Mouse (Mus musculus) thymus, postnatal 25 days (tissue): ENCODE data around the gene Inpp5b.
"Not testable (repeated sequence)": the region's sequence is repeated elsewhere in the genome, so short reads cannot be mapped to it uniquely, and the experiment has no call there.

Experiments used
- DNase-seq: peaks from one replicate; pipeline ENCODE4 v3.0.0; 2022

Inpp5b gene

GRCm38 (mm10) chr4:124710776-124711291 is 30.8 kb upstream of the Inpp5b start:
- DNase-seq, result peak; percentile 54

DNA sequence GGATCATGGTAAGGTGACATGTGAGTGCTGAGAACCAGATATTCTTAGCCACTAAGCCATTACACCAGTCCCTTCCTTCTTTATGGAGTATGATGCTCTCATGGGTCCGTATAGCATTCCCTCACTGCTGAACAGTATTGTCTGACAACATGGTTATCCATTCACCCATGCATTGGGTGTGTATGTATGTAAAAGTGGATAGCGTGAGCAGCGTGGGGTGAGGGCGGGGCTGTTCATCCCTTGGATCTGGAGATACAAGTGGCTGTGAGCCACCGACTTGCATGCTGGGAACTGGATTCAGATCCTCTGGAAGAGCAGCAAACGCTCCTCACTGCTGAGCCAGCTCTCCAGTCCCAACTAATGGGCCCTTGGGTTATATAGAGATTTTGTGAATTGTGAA is 29.0 kb upstream of the Inpp5b start:
- DNase-seq, result no peak

DNA sequence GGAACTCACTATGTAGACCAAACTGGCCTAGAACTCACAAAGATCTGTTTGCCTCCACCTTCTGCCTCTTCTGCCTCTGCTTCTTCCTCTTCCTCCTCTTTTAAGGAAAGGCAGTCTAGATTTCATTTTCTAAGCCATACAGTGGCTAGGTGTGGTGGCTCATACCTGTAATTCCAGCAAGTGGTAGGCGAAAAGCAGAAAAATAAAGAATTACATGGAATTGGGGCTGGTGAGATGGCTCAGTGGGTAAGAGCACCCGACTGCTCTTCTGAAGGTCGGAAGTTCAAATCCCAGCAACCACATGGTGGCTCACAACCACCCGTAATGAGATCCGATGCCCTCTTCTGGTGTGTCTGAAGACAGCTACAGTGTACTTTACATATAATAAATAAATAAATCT is 27.8 kb upstream of the Inpp5b start:
- DNase-seq, result not testable (repeated sequence)

DNA sequence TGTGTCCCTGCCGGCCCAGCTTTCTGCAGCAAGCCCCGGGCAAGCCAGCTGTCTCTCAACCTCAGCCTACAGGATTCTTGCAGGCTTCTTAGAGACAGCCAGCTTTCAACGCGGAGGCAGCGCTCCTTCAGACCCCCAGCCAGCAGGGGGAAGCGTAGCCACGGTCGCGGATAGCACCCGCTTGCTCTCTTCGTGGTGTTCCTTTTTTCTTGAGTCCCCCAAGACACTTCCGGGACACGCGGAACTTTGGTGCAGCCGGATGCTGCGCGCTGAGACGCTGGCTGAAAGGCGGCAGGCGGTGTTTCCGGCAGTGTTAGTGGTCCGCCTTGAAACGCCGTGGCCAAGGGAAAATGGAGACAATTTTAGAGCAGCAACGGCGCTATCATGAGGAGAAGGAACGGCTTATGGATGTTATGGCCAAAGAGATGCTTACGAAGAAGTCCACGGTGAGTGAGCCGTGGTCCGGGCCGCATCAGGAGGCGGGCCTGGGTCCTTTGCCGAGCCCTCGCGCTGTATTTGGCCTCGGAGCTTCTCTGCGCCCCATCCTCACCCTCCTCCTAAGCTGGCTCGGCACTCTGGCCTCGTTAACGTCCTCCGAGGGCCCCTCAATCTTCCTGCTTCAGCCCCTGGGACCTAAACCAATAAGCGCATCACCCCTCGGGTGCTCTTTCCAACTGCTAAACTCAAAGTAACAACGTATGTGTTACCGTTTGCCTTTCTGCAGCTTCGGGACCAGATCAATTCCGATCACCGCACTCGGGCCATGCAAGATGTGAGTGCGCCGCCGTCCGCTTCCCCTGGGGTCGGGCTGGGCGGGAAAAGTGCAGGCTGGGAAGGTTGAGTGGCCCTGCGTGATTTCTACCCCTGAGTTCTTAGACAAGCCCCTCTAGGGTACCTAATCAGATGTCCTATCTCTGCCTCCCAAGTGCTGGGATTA is 26.8 kb upstream of the Inpp5b start, which contains the start of gene Sf3a3:
Sf3a3 (plus strand) TSS at position 232 of the 937 bp plus-strand sequence.
- DNase-seq, result peak; percentile 96

DNA sequence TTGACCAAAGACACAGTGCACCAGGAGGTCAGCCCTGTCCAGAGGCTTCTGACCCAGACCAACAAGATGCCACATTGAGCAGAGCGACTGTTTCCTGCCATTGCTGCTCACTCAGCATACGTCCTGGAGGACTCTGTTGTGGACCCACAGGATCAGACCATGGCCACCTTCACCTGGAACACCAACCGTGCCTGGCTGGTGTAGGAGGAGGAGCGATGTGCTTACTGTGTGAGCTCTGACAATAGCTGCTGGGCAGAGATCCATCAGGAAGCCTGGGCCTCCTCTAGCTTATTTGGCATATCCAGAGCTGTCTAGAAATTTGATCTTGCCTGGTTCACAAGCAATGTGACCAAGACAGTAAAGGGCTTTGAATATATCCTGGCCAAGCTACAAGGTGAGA is 22.5 kb upstream of the Inpp5b start:
- no peak for DNase-seq

DNA sequence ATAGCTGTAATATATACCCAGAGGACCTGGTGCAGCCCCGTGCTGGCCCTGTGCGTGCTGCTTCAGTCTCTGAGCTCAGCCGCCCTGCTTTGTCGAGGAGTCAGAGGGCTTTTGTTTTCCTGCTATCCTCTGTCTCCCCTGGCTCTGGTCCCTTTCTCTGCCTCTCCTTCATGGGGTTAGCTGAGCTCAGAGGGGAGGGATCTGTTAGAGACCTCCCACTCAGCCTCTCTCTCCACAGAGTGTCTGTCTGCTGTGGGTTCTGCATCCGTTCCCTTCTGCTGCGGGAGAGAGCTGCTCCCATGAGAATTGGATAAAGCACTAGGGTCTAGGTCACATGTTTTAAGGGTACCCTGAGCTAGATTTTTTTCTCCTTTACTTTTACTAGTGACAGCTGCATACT is 15.5 kb upstream of the Inpp5b start:
- no peak for DNase-seq

- no peak for DNase-seq
Measured at GRCm38 (mm10) chr4:124736952-124737351, 4.7 kb upstream of the Inpp5b start.

DNA sequence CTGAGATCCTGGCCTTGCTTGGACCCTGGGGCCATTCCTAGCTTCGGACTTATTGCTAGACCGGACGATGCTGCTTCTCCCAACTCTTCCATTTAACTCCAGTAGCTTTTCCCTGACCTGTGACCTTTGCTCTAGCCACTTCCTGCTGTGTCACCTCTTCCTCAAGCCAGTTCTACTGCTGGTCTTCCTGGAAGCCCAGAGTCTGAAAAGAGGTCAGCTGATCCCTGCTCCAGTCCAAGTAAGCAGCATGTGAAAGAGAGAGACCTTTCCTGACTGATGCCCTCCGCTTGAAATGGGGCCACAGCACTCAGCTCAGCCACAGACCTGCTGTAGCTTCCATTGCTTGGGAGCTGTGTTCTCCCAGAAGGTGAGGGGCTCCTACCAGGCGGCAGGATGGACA is 4.2 kb upstream of the Inpp5b start:
- DNase-seq, result no peak

GRCm38 (mm10) chr4:124738013-124738412 is 3.6 kb upstream of the Inpp5b start:
- no peak for DNase-seq

GRCm38 (mm10) chr4:124738783-124739182 is 2.9 kb upstream of the Inpp5b start:
- no peak for DNase-seq

- DNase-seq, result no peak
Measured at GRCm38 (mm10) chr4:124742839-124743238, 1.2 kb downstream of the Inpp5b start.

DNA sequence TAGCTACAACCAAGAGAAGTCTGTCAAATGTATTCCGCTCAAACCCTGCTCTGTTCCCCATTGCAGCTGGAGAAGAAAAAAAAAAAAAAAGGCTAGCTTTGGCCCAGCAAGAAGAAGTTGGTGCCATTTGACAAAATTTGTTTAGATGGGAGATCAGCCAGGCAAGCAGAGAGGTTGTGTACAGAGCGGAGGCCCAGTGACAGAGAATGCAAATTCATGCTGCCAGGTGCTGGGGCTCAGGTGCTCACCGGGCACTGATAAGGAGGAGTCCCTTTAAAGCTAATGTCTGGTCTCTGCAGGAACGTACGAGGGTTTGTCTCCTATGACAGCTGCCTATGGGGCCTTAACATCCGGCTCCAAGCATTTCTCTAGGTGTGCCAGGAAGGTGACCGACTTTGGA is 4.9 kb downstream of the Inpp5b start:
- DNase-seq, result no peak

GRCm38 (mm10) chr4:124747851-124748250 is 6.2 kb downstream of the Inpp5b start:
- no peak for DNase-seq

GRCm38 (mm10) chr4:124751300-124752250 is 9.9 kb downstream of the Inpp5b start:
- DNase-seq, result peak; percentile 99

- peak; percentile 62 for DNase-seq
Measured at GRCm38 (mm10) chr4:124752281-124753199, 10.9 kb downstream of the Inpp5b start.

GRCm38 (mm10) chr4:124755526-124755925 is 13.9 kb downstream of the Inpp5b start:
- no peak for DNase-seq

GRCm38 (mm10) chr4:124759305-124759811 is 17.7 kb downstream of the Inpp5b start:
- peak; percentile 21 for DNase-seq

- DNase-seq, result no peak
Measured at GRCm38 (mm10) chr4:124761201-124761600, 19.6 kb downstream of the Inpp5b start.

DNA sequence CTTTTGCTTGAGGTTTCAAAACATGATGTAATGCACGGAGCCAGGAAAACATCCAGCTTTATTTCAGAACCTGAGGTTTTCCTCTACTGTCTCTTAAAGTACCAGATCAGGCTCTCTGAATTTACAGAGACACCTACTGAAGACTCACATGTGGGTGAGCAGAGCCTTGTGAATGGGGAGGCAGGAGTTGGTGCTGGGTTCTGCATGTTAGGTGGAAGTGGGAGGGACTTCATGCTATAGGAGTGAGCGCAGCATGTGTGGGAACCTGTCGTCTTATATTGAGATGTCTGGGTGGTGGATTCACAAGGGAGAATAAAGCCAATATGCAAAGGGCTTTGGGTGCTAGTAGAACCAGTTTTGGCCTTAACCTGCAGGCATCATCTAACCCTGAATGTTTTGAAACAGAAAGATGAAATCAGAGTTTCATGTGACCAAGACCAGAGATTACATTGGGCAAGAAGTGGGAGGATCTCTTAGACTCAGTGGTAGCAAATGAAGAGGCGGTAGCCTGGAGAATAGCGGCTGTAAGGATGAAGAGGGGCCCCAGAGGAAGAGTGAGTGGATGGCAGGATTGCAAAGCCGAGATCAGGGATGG is 21.3 kb downstream of the Inpp5b start:
- DNase-seq, result no peak

GRCm38 (mm10) chr4:124765802-124766565 is 24.3 kb downstream of the Inpp5b start:
- no peak for DNase-seq

DNA sequence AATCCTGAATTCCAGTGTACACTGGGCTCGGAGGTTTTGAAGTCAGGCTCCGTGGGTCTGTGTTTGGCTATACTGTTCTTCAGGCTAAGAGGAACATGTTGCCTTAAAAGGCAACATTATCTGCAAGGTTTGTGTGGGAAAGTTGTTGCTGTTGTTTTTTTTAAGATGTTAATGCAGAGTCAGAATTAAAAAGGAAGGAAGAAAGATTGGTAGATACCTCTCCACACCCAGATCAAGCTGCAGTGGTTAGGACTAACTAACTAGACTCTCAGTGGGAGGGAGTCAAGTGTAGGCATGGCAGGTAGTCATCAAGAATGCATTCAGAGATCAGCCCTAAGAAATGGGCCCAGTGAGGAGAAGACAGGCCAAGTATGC is 24.9 kb downstream of the Inpp5b start:
- DNase-seq, result no peak
